Mouse (Mus musculus) embryo, embryonic 10 days (tissue): ENCODE measurements at regions not wholly inside any gene's neighbourhood (a gene's known extent, or its start where the extent isn't known, plus 50 kb on each side); places are given as distances from the start of the nearest gene placed in this dataset.

Source experiments
- DNase-seq: peaks from one replicate; pipeline ENCODE4 v3.0.0-alpha.2; 2015; ENCODE audit warnings: low spot score

DNA sequence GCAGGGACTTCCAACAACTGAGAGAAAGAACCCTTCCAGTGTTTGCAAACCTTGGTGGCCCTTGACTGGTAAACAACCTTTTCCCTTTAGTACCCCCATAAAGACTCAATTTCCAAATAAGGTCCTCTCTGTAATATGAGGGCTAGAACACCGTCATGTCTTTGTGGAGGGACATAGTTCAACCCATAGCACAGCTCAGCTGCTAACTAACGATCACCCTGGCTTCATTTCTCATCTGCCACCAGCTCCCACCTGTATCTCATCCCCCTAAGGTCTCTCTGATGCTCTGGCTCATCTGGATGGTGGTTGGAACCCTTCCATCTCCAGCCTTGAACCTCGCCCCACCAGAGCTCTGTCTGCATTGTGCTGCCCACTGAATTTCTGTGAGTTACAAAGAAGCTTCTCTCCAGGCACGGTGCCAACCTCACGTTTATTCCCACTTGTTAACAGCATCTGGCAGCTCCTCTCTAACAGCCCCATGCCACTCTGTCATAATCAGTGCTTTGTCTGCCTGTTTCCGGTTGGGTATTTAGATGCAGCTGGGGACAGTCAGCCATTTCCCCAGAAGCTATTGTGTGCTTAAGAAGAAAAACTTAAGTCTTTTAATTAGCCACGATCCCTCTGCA, 137.0 kb upstream of the Cdh5 start:
- DNase-seq, result no peak

DNA sequence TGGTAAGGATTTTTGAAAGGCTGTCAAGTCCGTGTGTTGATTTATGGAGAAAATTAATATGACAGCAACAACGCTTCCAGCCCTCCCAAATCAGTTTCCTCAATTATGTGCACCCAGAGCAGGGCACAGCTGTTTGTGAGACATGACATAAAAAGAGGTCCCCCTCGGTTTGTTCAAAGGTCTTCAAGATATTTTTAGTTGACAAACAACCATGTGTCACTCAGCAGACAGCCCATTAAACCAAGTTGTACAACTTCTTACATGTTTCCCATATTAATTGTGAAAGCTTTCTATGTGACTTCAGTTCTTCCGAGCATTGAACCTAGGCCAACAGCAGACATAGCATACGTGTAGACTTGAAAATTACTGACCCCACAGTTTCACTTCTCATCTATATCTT, 131.5 kb upstream of the Cdh5 start:
- DNase-seq, result no peak

DNA sequence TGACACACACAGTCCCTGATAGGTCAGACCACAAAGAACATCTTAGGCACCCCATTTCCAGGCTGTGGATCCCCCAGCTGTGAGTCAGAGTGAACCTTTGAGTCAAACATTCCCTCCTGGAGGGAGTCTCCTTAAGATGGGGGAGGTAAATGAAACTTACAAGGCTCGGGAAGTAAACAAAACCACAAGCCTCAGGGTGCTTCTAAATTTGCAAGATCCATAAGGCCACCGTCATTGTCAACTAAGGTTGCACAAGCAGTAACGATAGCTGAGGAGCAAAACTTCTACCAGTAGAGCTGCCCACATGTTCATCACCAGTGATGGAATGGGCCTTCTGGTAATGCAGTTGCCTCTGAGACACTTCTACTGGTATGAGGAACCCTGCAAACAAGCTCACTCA, 130.9 kb upstream of the Cdh5 start:
- no peak for DNase-seq

DNA sequence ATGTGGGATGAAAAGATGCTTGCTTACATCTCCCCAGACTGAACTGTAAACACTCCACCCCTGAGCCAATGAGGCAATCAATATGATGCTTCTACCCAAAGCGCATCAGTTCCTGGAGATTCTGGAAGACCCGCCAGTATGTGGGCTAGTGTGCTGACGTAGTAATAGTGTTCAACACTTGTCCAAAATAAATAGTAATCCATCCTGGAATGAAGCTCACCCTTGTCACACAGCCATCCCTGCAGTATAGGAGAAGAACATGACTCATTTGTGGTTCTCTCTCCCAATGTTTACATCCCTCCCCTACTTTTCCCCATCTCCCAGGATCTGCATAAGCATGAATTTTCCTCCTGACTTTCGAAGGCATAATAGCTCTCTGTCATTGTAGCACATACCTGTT, 130.5 kb upstream of the Cdh5 start:
- DNase-seq, result no peak

DNA sequence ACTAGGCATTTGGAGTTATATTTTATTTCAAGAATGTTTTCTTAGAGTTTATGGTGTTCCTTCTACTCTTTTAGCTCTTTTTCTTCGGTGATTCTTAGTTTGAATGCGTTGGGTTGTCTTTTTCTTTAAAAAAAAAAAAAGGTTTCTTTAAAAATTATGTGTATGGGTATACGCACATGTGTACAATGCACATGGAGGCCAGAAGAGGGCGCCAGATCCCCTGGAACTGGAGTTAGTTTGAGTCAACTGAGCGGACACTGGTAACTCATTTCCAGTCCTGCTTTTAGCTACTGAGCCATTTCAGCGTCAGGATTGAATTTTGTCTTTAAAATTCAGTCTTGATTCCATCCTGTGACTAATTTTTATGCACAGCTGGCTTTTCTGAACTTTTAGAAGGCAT, 124.9 kb upstream of the Cdh5 start:
- DNase-seq, result no peak

DNA sequence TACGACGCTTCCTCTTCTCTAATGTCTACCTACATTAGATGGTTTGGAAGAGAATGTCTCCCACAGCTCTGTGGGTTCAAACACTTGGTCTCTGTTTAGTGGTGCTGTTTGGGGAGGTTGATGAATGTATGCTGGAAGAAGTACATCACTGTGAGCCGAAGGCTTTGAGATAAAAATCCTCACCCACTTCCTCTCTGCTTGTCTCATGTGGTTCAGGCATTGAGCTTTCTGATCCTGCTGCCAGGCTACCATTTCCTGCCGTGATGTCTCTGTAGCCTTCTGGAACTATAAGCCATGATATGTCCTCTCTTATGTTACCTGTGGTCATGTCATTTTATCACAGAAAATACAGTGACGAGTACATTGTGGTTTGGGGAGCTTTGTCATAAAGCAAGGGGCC, 122.5 kb upstream of the Cdh5 start:
- no peak for DNase-seq

DNA sequence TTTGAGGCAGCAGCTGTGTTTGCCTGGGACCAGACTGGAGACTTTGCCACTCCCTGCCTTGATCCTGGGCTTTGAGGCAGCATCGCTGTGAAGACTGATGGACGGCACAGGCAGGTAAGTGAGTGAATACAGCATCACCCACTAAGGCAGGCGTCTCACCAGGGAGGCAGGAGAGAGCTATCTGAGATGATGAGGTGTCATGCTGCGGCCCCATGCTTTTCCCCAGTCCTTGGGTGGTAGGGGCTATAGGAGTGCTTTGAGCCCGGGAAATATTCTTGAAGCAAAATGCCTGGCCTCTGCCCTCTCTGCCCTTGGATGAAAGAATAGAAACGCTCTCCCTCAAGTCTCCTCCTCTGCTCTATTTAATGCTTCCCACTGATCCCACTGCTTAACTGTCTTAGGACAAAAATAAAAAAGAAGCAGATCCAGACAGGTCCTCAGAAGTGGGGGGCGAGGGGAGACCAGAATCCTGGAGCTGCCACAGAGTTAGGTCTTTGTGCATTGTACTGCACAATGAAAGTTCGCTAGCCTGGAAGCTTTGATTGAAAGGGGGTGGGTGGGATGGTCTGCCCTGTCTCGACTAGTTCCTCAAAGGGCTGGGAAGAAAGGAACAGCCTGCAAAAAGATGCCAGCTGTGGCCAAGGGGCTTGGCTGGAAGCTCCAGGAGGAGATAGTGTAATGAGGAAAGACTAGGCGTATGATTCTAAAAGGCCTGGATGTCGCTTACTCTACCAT, 117.4 kb upstream of the Cdh5 start:
- no peak for DNase-seq

DNA sequence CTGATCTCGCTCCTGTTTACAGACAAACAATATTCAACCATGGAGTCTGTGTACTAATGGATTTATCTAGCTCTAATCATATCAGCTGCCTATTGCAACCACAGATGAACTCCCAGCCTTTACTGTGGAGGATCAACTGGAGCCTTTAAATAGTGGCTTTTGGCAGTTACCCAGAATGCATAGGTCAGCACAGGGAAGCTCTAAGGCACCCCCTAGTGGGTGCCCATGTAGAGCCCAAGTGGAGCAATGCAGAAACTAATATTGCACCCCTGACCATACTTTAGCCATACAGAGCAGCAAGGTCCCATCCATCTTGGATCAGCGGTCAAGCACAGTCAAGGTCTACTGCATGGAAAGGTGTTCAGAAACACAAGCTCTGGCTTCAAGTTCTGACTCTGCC, 115.8 kb upstream of the Cdh5 start:
- no peak for DNase-seq

DNA sequence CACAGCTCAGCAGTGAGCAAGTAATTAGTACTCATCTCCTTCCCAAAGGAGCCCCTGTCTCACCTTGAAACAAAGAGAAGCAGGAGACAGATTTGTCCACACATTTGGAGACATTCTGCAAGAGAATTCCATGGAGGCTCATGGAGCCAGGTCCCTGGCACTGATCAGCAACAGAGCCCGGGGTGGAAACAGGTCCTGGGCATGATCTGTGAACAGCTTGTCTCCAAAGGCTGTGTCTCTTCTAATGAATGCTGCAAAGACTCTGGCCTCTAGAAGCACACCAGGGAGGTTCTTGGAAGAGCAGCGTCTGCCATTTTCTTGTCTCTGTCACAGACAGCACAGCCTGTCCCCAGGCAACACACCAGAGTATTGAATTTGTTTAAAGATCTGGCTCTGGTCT, 107.5 kb upstream of the Cdh5 start:
- DNase-seq, result no peak

DNA sequence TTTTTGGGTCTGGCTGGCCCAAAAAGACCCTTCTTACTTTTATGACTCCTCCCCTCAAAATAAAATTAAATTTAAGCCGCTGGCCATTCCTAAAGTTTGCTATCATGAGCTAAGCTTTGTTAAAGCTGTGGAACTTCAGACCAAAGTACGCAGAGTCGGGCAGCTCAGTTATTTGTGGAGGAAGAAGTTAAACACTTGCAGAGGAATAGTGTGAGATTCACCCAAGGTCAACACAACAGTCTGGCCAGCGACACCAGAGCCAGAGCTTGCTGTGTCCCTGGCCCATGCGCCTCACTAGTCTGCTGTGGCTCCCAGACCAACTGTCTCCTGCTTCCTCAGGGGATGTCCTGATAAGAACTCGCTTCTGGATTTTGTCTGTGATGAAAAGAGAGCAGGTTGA, 103.3 kb upstream of the Cdh5 start:
- no peak for DNase-seq

DNA sequence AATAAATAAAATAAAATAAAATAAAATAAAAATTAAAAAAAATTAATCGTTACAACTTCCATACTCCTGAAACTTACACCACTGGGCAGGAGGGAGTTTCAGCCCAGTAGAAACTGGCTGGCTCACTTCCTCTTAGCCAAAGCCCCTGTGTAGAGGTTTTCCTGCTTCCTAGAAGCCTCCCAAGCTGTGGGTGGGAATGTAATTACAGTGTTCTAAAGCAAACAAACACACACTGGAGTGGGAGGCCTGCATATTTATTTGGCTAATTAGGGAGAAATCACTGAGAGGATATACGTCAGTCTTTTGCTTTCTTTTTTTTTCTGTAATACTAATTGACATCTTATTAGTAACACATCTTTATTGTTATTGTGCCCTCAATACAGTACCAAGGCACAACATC, 94.2 kb upstream of the Cdh5 start:
- no peak for DNase-seq

DNA sequence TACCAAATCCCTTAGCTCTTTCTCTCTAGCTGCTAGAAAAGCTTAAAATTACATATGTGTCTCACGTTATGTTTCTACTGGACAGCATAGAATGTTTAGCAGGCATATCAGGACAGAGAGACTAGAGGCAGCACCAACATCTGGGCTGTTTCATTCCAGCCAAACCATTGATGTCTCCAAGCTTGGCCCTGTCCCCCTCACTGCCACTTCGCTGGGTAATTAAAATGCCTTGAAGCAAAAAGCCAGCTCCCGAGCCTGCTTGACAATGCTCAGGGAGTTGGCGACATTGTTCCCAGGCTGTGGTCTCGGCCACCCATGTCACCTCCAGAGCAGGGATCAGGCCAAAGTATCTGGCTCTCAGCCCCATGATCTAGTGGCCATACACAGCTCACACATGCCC, 92.7 kb upstream of the Cdh5 start:
- no peak for DNase-seq

DNA sequence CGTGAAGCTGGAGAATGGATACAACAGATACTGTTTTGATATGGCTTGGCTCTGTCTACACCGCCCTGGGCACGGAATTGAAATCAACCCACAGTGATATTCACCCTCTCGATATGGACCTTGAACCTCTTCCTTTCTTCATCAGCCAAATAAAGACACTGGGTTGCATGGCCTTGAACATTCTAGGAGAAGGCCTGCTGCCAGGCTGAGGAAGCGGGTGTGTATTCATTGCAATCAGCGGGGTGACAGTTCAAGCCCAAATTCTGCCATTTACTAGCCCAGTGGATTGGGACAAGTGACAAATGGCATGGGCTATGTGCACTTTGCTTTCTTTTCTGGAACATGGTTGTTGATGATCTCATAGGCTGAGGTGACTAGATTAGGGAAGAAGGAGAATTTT, 92.1 kb upstream of the Cdh5 start:
- no peak for DNase-seq

DNA sequence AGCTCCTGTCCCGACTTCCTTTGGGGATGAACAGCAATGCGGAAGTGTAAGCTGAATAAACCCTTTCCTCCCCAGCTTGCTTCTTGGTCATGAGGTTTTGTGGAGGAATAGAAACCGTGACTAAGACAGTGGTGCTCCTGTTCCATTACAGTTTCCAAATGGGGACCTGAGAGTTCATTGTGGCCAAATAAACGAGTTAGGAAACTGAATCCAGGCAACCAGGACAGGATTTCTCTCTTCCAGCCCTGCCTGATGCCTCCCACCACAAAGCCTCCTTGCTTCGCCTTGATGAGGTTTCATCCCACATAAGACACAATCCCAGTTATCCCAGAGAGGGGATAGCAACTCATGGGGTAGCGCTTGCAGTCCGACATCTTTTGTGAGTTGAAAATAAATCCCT, 79.2 kb upstream of the Cdh5 start:
- DNase-seq, result no peak

DNA sequence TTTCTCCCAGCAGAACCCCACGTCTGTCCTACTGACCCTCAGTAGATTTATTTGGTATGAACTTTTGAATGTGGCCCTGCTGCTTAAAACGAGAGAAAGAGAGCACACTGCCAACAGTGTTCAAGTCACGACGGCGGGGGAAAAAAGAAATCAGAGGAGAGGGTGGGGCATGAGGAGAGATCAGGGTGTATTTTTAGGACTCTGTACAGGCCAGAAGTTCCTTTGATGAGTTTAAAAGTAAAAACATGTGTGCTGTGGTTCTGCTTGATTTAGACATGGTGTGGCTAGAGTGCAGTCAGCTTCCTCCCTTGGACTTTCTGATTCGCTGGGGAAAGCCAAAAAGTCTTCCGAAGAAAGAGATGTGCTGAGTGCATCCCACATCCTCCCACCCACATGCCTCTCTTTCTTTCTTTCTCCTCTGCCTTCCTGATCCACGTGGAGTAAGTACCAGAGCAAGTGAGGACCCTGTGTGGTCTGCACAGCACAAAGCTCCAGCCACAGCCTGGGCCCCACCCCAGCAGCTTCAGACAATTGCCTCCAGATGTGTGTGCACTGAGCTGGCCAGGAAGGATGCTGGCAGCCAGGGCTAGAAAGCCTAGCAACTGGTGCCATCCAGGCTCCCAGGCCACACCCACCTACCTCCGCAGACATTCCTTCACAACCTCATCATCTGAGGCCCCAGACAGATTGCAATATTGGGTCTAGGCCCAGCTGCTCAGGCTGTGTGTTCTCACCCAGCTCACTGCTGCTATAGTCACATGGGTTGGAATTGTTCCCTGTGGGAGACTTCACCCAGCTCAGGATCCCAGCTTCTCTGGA, 78.5 kb upstream of the Cdh5 start:
- peak; percentile 76 for DNase-seq

DNA sequence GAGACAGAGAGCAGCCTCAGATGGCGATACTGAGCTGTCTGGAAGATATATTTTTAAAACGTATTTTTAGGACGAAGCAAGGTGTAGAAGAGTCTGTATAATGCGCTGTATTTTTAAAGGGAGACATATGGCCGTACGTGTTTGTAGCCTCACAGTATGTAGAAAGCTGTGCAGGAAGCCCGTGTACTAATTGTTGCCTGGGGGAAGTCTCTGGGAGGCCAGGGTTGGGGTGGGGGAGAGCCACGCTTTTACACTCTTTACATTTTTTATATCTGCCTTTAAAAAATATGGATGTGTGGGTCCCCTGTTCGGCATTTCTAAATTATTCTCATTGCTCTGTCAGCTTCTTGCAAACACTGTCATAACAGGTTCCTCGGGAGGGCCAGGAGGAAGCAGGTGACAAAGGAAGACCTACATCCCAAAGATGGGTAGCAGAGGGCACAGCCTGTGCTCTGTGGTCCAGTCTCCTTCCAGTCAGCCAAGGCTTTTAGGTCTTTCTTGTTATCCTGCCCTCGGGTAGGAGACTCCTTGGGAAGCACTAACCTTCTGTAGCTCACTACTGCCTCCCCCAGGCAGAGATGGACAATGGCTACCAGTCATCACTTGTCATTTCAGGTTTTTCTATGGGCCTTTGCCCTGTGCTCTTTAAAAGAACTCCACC, 74.1 kb upstream of the Cdh5 start:
- DNase-seq, result peak; percentile 84

DNA sequence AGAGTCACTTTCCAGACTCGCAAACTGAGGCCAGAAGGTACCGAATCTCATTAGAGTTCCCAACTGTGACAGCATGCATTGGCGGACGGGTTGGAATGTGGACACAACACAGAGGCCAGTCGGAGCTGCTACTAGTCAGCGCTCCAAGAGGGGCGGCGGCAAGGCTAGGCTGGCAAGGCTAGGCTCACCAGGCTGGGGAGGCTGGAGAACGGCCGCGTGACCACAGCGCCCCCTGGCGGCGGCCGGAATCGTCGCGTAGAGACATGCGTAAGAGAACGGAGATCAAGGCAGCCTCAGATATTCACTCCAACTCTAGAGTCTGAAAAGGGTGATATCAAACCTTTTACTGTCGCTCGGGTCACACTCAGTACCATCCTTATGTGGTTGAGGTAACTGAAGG, 72.8 kb upstream of the Cdh5 start:
- peak; percentile 93 for DNase-seq

DNA sequence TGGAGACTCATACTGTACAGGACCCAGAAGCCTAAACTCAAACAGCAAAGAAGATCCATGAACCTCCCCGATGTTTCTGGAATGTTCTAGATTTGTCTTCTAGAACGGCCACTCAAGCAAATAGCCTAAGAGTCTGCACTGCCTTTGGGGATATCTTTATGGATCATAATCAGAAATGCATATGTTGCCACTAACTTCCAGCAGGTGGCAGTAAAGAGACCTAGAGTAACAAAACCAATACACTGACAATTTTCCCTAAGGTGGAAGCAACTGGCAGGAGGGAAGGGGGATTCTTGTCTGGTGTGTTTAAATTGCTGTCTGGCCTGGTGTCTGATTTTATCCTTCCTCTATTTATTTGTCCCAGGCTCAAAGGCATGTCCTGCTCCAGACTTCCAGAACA, 69.2 kb upstream of the Cdh5 start:
- DNase-seq, result peak; percentile 35

DNA sequence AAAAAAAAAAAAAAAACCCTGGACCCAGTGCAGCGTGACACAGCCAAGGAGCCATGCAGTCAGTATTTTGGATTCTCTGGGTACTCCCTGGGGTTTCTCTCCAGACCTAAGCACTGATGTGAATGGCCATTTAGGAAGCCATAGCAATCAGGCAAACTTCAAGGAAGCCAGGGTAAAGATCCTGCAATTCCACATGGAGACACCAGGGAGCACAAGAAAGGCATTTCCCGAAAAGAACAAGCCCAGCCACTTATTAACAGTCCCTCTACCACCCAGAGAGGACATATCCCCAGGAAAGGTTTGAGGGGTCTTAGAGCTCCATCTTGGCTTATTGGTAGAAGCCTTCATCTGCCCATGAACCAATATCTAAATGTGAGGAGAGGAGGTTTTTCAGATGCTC, 68.3 kb upstream of the Cdh5 start:
- no peak for DNase-seq

DNA sequence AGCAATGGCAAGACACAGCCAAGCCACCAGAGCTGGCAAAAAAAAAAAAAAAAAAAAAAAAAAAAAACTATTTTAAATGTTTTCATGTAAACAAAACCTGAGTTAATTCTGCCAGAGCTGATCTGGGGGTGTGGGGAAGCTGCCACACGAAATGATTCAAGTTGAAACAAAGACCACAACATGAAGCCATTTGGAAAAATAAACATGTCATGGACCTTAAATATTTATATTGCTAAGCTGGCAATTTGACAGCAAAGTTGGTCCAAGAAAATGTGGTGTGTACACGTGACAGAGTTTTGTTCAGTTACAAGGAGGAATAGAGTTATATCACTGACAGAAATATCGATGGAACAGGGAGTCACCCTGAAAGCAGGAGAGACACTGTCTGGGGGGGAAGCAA, 67.1 kb upstream of the Cdh5 start:
- no peak for DNase-seq

DNA sequence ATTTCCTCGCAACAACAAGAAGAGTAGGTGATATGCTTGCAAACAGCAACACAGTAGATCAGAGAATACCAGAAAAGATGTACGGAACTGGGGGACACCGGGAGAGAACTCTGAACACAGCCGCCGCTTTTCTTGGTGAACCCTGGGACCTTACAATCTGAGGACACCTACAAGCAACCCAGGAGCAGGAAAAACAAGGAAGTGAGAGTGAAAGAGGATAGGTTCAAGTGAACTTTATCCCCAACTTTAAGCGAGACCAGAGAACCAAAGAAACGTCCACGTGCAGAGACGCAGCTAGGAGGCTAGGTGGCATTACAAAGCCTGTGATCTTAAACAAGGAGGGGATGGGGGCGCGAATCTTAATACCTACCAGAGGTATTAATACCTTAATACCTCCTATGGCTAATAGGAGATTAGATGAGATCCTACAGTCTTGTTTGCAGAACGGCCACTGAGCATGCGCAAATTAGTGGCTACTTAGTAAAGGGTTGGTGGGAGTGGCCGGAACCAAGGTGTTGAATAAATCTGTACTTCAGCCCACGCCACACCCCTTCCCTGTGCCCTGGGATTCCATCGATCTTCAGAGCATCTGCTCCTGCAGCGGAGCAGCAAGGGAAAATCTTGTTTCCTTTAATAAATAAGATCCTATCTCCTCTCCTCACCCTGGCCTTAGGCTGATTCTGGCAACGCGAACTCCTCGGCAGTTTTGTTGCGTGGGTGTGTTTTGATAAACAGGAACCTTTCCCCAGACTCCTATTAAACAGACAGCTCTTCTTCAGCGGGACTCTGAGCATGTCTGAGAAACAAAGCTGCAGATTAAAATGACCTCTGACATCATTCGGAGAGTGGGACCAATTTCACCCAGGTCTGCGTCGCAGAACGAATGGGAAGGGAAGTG, 64.6 kb upstream of the Cdh5 start:
- no peak for DNase-seq

DNA sequence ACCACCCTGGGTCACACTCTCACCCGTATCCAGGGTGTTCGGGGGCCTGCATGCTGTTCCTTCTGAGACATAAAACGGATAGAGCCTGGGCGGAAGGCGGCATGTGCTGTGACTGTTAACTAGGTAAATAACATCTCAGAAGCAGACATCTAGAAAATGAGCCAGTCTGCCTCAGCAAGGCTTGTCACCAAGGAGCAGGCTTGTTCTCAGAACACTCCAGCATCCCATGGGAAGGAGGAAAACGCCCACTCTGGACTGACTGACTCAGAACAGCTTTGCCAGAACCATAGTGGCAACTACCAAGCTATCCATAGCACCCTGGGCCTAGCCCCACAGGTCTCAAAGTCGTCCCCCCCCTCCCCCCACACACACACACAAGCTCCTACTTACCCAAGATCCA, 63.8 kb upstream of the Cdh5 start:
- no peak for DNase-seq
